In genomic region chr4:81082290-81082947, GRCm38 (mm10) we compare ENCODE assay signal across 25 mouse cellular contexts.
DNase-seq lines count a peak whose midpoint lies in the region; ATAC-seq lines count a peak whose summit lies in the region.
"Had no signal": no experiment of that assay in that cellular context is flagged by ENCODE, and none has a peak within 500 bp of the region (broad histone marks: within the 10 kb centered on the region; RNA-seq: fewer than 3 reads in every experiment).

No protein-coding gene starts in this region.

- no peak overlapping the region for H3K9ac ChIP-seq in hindbrain, embryonic 14.5 days
- H3K9ac ChIP-seq in hindbrain, embryonic 13.5 days = no peak overlapping the region
- H3K9ac ChIP-seq in neural tube, embryonic 13.5 days = no peak overlapping the region
- H3K9ac ChIP-seq: forebrain, postnatal 0 days; limb, embryonic 12.5 days; liver, embryonic 13.5 days; lung, embryonic 15.5 days had no signal

- ATAC-seq in hindbrain, embryonic 14.5 days (ENCODE audit: low FRiP score) = no peak
- ATAC-seq in hindbrain, embryonic 13.5 days (ENCODE audit: low FRiP score) = no peak
- peak; percentile 32; the same call in 1 of the 2 replicates for ATAC-seq in neural tube, embryonic 13.5 days (ENCODE audit: low read depth)
- ATAC-seq: CD4-positive, CD25-positive, alpha-beta regulatory T cell, adult 4 months; forebrain, postnatal 0 days; midbrain, embryonic 16.5 days had no signal

- peak; percentile 26 for DNase-seq in hindbrain, embryonic 14.5 days (ENCODE audit: low spot score)
- peak; percentile 26 for DNase-seq in layer of hippocampus, adult 9-10 months (ENCODE audit: low spot score)
- no peak for DNase-seq in layer of hippocampus, postnatal 36 days
- no peak for DNase-seq in neural tube, embryonic 10.5 days (ENCODE audit: extremely low spot score, low spot score)
- DNase-seq in embryo, embryonic 10 days (ENCODE audit: low spot score) = no peak
- DNase-seq in left cerebral cortex, postnatal 36 days (ENCODE audit: low spot score in 2 of 2) = no peak
- DNase-seq: adrenal gland, postnatal 25 days; cerebellum, adult 9-10 months; forebrain, postnatal 0 days; gastrocnemius, postnatal 25 days; heart, adult 2 months; kidney, adult 2 months; kidney, postnatal 10 days; liver, embryonic 13.5 days; retina, postnatal 1 day; right cerebral cortex, postnatal 25 days; thymus, adult 18-20 months; thymus, postnatal 36 days had no signal

- H3K27ac ChIP-seq in hindbrain, embryonic 14.5 days = no peak overlapping the region
- no peak overlapping the region for H3K27ac ChIP-seq in hindbrain, embryonic 13.5 days
- H3K27ac ChIP-seq in neural tube, embryonic 13.5 days (replicated peaks) = no peak overlapping the region
- H3K27ac ChIP-seq: heart, adult 2 months; limb, embryonic 12.5 days; liver, embryonic 13.5 days; lung, embryonic 15.5 days; macrophage had no signal

- no peaks in the 10 kb centered on the region for H3K36me3 ChIP-seq in hindbrain, embryonic 14.5 days (replicated peaks; ENCODE audit: control insufficient read depth, insufficient read depth)
- no peaks in the 10 kb centered on the region for H3K36me3 ChIP-seq in hindbrain, embryonic 13.5 days
- H3K36me3 ChIP-seq in neural tube, embryonic 13.5 days = no peaks in the 10 kb centered on the region
- H3K36me3 ChIP-seq: limb, embryonic 12.5 days; liver, embryonic 13.5 days; lung, embryonic 15.5 days had no signal

- no peaks in the 10 kb centered on the region for H3K27me3 ChIP-seq in hindbrain, embryonic 14.5 days (ENCODE audit: control insufficient read depth, insufficient read depth, low read length)
- H3K27me3 ChIP-seq in hindbrain, embryonic 13.5 days = no peaks in the 10 kb centered on the region
- no peaks in the 10 kb centered on the region for H3K27me3 ChIP-seq in neural tube, embryonic 13.5 days
- H3K27me3 ChIP-seq: limb, embryonic 12.5 days; liver, embryonic 13.5 days; lung, embryonic 15.5 days had no signal

- H3K9me3 ChIP-seq in hindbrain, embryonic 14.5 days (ENCODE audit: control insufficient read depth, low read length) = no peaks in the 10 kb centered on the region
- no peaks in the 10 kb centered on the region for H3K9me3 ChIP-seq in hindbrain, embryonic 13.5 days
- H3K9me3 ChIP-seq in neural tube, embryonic 13.5 days = no peaks in the 10 kb centered on the region
- H3K9me3 ChIP-seq: limb, embryonic 12.5 days; liver, embryonic 13.5 days; lung, embryonic 15.5 days had no signal

- intact Hi-C loops in left cerebral cortex, postnatal 36 days (cut with DNase I) = no loop called here

- H3K4me1 ChIP-seq in hindbrain, embryonic 14.5 days (replicated peaks; ENCODE audit: control insufficient read depth, insufficient read depth, low read length) = no peaks in the 10 kb centered on the region
- H3K4me1 ChIP-seq in hindbrain, embryonic 13.5 days (replicated peaks) = no peaks in the 10 kb centered on the region
- no peaks in the 10 kb centered on the region for H3K4me1 ChIP-seq in neural tube, embryonic 13.5 days (replicated peaks)
- H3K4me1 ChIP-seq: liver, embryonic 13.5 days; lung, embryonic 15.5 days had no signal

- no peak overlapping the region for H3K4me3 ChIP-seq in hindbrain, embryonic 14.5 days (replicated peaks; ENCODE audit: low read length)
- H3K4me3 ChIP-seq in hindbrain, embryonic 13.5 days = no peak overlapping the region
- H3K4me3 ChIP-seq in neural tube, embryonic 13.5 days = no peak overlapping the region
- H3K4me3 ChIP-seq: heart, adult 2 months; limb, embryonic 12.5 days; liver, embryonic 13.5 days; lung, embryonic 15.5 days had no signal

- WGBS in hindbrain, embryonic 14.5 days = 70% methylated on average over 6 of the region's 6 CpGs
- WGBS in hindbrain, embryonic 13.5 days = 70% methylated on average over 6 of the region's 6 CpGs
- WGBS in neural tube, embryonic 13.5 days = 59% methylated on average over 6 of the region's 6 CpGs

- H3K4me2 ChIP-seq in hindbrain, embryonic 14.5 days (replicated peaks) = no peak overlapping the region
- no peak overlapping the region for H3K4me2 ChIP-seq in hindbrain, embryonic 13.5 days
- no peak overlapping the region for H3K4me2 ChIP-seq in neural tube, embryonic 13.5 days
- H3K4me2 ChIP-seq: limb, embryonic 12.5 days; liver, embryonic 13.5 days; lung, embryonic 15.5 days had no signal

Comparison
In these comparisons a context has a peak if more than half of its experiments do, and no peak if none do; other contexts are left out.
1. DNase-seq: peak in hindbrain, embryonic 14.5 days (single experiment) and layer of hippocampus, adult 9-10 months (single experiment); none in layer of hippocampus, postnatal 36 days (0 of 2), neural tube, embryonic 10.5 days (single experiment), embryo, embryonic 10 days (single experiment) and left cerebral cortex, postnatal 36 days (0 of 2).